ENCODE assay signal across 12 mouse cellular contexts in genomic region chr14:51988731-51989130, GRCm38 (mm10). TPM values are rescaled to one million over a fixed set of nuclear protein-coding genes. Genes with fewer than 3 reads are reported as not detected.
DNase-seq lines count a peak whose midpoint lies in the region; ATAC-seq and TF ChIP-seq lines count a peak whose summit lies in the region.
"Had no signal": no experiment of that assay in that cellular context is flagged by ENCODE, and none has a peak within 500 bp of the region (broad histone marks: within the 10 kb centered on the region; RNA-seq: fewer than 3 reads in every experiment).

No protein-coding gene starts in this region.

- H3K4me1 ChIP-seq in neural tube, embryonic 13.5 days (replicated peaks), result peaks cover 41% of the 10 kb centered on the region
- H3K4me1 ChIP-seq in limb, embryonic 14.5 days (ENCODE audit: control insufficient read depth, insufficient read depth, low read length), result peaks cover 13% of the 10 kb centered on the region

- H3K4me2 ChIP-seq in neural tube, embryonic 13.5 days, result no peak overlapping the region
- no peak overlapping the region for H3K4me2 ChIP-seq in limb, embryonic 14.5 days (replicated peaks; ENCODE audit: low read depth, low read length, severe bottlenecking)
- H3K4me2 ChIP-seq: stomach, embryonic 15.5 days had no signal

- H3K27ac ChIP-seq in neural tube, embryonic 13.5 days (replicated peaks), result no peak overlapping the region
- no peak overlapping the region for H3K27ac ChIP-seq in limb, embryonic 14.5 days (replicated peaks; ENCODE audit: low read depth, low read length)
- H3K27ac ChIP-seq: stomach, embryonic 15.5 days had no signal

- no peaks in the 10 kb centered on the region for H3K27me3 ChIP-seq in neural tube, embryonic 13.5 days
- H3K27me3 ChIP-seq in limb, embryonic 14.5 days (ENCODE audit: control insufficient read depth, insufficient read depth, low read length), result no peaks in the 10 kb centered on the region
- H3K27me3 ChIP-seq: stomach, embryonic 15.5 days had no signal

- no peak for ATAC-seq in neural tube, embryonic 13.5 days (ENCODE audit: low read depth)
- no peak for ATAC-seq in limb, embryonic 14.5 days (ENCODE audit: low FRiP score, low read depth)

- 81% methylated on average over 12 of the region's 12 CpGs for WGBS in neural tube, embryonic 13.5 days
- WGBS in limb, embryonic 14.5 days, result 79% methylated on average over 12 of the region's 12 CpGs

- no peak overlapping the region for H3K4me3 ChIP-seq in neural tube, embryonic 13.5 days
- H3K4me3 ChIP-seq in limb, embryonic 14.5 days (replicated peaks; ENCODE audit: low read length), result no peak overlapping the region
- H3K4me3 ChIP-seq: stomach, embryonic 15.5 days had no signal

- H3K36me3 ChIP-seq in neural tube, embryonic 13.5 days, result peaks cover 62% of the 10 kb centered on the region
- peaks cover 69% of the 10 kb centered on the region for H3K36me3 ChIP-seq in limb, embryonic 14.5 days (ENCODE audit: control insufficient read depth, insufficient read depth, low read length)

- peak overlapping the region; percentile 31 for H3K9ac ChIP-seq in neural tube, embryonic 13.5 days
- H3K9ac ChIP-seq in limb, embryonic 14.5 days (ENCODE audit: low read depth, low read length, severe bottlenecking), result 0 out of 2 replicates have a peak overlapping the region, but pooled peaks have one; percentile 28
- H3K9ac ChIP-seq: stomach, embryonic 15.5 days had no signal

- DNase-seq in neural tube, embryonic 10.5 days (ENCODE audit: extremely low spot score, low spot score), result no peak
- DNase-seq in adipocyte (ENCODE audit: low spot score), result peak; percentile 1
- DNase-seq in kidney, adult 9 months, result peak; percentile 83
- DNase-seq in limb, embryonic 14.5 days (ENCODE audit: low spot score), result no peak
- DNase-seq in spleen, adult 12 weeks (ENCODE audit: low spot score), result no peak
- DNase-seq in ovary, postnatal 10 days (ENCODE audit: low spot score), result no peak
- DNase-seq: midbrain, embryonic 14.5 days had no signal

- H3K9me3 ChIP-seq in neural tube, embryonic 13.5 days, result no peaks in the 10 kb centered on the region
- H3K9me3 ChIP-seq in limb, embryonic 14.5 days (ENCODE audit: control insufficient read depth, low read length), result no peaks in the 10 kb centered on the region
- H3K9me3 ChIP-seq: G1E; stomach, embryonic 15.5 days had no signal

- TF ChIP-seq POLR2A in limb, embryonic 14.5 days (IDR thresholded peaks at IDR 0.05; ENCODE audit: borderline replicate concordance, extremely low read depth, insufficient read depth, insufficient read length), result no peak

RNA-seq across cellular contexts. Expression of gene Arhgef40, which starts 4.2 kb away (rescaled TPM):
- 69.0 and 72.9 TPM in 2 replicates for polyA plus RNA-seq in neural tube, embryonic 13.5 days (2015; fragmentation: Nextera tagmentation; extraction: Ambion mirVana)
- polyA plus RNA-seq in limb, embryonic 14.5 days (2012; rRNA removed), result 220 and 277 TPM in 2 replicates
- 143 and 160 TPM in 2 replicates for polyA plus RNA-seq in limb, embryonic 14.5 days (2014; fragmentation: Nextera tagmentation; extraction: Ambion mirVana)

RNA-seq across cellular contexts. Expression of gene Tmem253, which starts 26.7 kb away (rescaled TPM):
- polyA plus RNA-seq in neural tube, embryonic 13.5 days (2015; fragmentation: Nextera tagmentation; extraction: Ambion mirVana), result not detected in 2 replicates
- 0.99 and 1.3 TPM in 2 replicates for polyA plus RNA-seq in limb, embryonic 14.5 days (2012; rRNA removed)
- polyA plus RNA-seq in limb, embryonic 14.5 days (2014; fragmentation: Nextera tagmentation; extraction: Ambion mirVana), result 0.28 and 0.81 TPM in 2 replicates

RNA-seq across cellular contexts. Expression of gene Zfp219, which starts 31.8 kb away (rescaled TPM):
- 32.3 and 32.5 TPM in 2 replicates for polyA plus RNA-seq in neural tube, embryonic 13.5 days (2015; fragmentation: Nextera tagmentation; extraction: Ambion mirVana)
- 89.4 and 126 TPM in 2 replicates for polyA plus RNA-seq in limb, embryonic 14.5 days (2012; rRNA removed)
- polyA plus RNA-seq in limb, embryonic 14.5 days (2014; fragmentation: Nextera tagmentation; extraction: Ambion mirVana), result 30.3 and 37.5 TPM in 2 replicates

RNA-seq across cellular contexts. Expression of gene Olfr221, which starts 53.5 kb away (rescaled TPM):
- polyA plus RNA-seq in neural tube, embryonic 13.5 days (2015; fragmentation: Nextera tagmentation; extraction: Ambion mirVana), result not detected in 2 replicates
- polyA plus RNA-seq in limb, embryonic 14.5 days (2012; rRNA removed), result not detected in 2 replicates
- not detected in 2 replicates for polyA plus RNA-seq in limb, embryonic 14.5 days (2014; fragmentation: Nextera tagmentation; extraction: Ambion mirVana)
- polyA plus RNA-seq: G1E; gonadal fat pad, adult 2 months; lung, embryonic 16.5 days; midbrain, embryonic 14.5 days; stomach, embryonic 15.5 days had no signal

Comparison
In these comparisons a context has a peak if more than half of its experiments do, and no peak if none do; other contexts are left out.
1. DNase-seq: peak in adipocyte (single experiment) and kidney, adult 9 months (single experiment); none in neural tube, embryonic 10.5 days (single experiment), limb, embryonic 14.5 days (single experiment), spleen, adult 12 weeks (single experiment) and ovary, postnatal 10 days (single experiment).